Mouse (Mus musculus) urinary bladder, adult 18-20 months (tissue): ENCODE data around the gene Gm1123.
A peak's percentile ranks its signal among the peaks of the same experiment; 100 is the strongest.

Source experiments
- DNase-seq, 2 experiments: peaks; one replicate each; pipeline ENCODE4 v3.0.0; 2022; ENCODE audit warnings: low spot score in 2 of 2, mixed read lengths in 2 of 2

Gene Gm1123

DNA sequence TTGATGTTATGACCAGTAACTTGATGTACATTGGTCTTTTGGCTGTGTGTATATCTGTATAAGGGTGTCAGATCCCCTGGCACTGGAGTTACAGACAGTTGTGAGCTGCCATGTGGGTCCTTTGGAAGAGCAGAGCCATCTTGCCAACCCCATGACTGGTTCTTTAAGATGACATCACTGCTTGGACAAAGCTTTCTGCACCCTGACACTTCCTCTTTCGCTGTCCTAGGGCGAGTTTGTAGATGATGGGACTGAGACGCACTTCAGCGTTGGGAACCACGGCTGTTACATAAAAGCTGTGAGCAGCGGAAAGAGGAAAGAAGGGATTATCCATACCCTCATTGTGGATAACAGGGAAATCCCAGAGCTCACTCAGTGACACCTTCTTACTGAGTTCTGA is 34.2 kb downstream of the Gm1123 start:
- no peak for DNase-seq

DNA sequence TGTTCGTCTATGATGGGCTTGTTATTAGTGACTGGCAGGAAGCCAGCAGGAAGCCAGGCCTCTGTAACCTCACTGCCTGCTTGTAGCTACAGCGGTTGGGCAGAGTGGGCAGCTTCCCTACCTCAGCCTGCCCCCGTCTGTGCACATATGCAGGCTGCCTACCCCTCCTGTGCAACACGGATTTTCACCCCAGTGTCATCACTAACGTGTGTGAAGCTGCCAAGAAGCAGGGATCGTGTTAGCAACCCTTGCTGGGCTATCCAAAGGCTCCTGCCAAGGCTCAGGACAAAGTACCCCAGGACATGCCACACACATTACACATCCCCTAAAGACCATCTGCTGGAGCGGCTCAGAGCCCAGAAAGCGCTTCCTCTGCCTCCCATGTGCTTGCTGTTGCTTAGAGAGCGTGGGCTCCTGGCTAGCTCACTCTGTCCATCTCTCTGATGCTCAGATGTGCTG is 35.6 kb downstream of the Gm1123 start:
- no peak for DNase-seq

DNA sequence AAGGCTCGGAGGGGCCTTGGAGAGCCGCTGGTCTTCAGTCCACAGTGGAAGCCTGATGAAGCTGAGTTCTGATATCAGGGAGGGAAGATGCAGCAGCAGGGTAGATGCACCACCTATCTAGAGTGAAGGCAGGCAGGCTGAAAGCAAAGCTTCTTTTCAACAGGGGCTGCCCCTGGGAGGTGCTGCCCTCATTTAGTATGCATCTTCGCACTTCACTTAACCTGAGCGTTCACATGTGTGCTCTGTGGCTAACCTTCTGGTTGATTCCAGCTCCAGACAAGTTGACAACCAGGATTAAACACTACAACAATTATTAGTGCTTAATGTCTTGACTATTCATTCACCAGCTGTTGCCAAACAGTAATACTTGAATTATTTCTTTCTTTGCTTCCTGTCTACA is 41.4 kb downstream of the Gm1123 start:
- DNase-seq = no peak

DNA sequence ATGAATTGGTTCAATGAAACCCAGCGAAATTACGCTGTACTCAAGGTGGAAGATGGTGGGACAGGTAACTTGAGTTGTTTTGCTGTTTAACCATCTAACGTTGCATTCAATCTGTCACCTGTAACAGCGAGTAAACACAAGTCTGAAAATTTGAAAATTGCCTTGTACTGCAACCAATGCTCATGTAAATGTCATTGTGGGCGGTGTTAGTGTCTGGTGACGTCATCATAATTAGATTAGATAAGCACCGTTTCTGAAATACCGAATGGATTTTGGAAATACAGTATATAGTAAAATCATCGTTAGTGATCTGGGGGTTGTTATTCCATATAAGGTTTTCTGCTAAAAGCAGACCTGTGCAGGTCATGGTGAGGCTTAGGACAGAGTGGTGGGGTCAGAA is 48.4 kb downstream of the Gm1123 start:
- DNase-seq = no peak

DNA sequence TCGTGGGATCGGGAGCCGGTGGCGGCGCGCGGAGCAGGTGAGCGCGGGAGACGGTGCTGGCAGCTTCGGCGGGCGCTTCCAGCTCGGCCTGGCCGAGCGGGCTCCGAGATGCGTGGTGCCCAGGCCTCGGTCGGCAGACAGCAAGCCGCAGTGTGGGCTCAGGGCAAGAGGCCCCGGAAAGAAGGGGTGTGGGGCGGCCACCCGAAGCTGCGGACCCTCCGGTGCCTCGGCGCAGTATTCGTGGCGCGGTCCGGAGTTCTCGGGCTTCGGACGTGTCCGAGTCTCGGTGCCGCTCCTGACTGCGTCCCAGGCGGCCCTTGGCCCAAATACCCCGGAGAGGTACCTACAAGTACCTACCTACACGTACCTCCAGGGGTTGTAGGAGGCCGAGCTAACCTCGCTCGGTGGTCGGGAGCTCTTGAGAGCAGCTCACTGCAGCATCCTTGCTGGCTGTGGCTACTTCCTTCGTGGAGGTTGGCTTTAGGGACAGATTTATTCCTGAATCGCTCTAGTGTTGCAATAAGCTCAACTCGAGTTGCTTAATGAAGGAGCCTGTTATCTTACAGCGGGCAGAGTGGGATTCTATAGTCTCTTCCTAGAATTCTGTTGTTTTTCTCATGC is 48.9 kb downstream of the Gm1123 start:
- no peak for DNase-seq

DNA sequence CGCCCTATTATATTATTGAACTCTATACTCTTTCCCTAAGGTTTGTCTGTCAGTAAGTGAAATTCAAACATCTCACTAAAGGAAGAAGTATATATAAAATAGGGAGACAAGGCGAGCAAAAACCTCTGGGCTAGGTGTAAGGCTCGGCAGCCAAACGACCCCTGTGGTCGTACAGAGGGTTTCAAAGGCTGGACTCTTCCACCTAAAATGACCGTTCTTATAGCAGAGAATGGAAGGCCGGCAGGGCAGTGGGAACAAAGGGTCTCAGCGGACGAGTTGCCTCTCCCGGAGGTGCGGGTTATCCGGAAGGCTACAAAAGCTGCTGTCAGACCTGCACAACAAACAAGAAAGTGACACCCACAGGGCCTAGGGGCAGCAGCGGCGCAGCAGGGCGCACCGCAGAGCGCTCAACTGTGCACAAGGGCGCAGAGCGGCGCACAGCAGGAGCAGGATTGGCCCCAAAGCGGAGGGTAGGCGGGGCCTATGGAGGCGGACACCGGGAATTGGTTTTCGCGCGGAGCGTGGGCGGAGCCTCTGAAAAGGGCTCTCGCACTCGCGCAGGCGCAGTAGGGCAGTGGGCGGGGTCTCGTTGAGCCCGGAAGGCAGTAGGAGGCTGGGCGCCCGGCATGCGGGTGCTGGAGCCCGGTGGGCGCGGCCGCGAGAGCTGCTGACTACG is 49.6 kb downstream of the Gm1123 start, which contains the start of gene Faim:
TSS of gene Faim (plus strand) at position 574 of the 676 bp plus-strand sequence.
- peak; percentile 100 for DNase-seq

DNA sequence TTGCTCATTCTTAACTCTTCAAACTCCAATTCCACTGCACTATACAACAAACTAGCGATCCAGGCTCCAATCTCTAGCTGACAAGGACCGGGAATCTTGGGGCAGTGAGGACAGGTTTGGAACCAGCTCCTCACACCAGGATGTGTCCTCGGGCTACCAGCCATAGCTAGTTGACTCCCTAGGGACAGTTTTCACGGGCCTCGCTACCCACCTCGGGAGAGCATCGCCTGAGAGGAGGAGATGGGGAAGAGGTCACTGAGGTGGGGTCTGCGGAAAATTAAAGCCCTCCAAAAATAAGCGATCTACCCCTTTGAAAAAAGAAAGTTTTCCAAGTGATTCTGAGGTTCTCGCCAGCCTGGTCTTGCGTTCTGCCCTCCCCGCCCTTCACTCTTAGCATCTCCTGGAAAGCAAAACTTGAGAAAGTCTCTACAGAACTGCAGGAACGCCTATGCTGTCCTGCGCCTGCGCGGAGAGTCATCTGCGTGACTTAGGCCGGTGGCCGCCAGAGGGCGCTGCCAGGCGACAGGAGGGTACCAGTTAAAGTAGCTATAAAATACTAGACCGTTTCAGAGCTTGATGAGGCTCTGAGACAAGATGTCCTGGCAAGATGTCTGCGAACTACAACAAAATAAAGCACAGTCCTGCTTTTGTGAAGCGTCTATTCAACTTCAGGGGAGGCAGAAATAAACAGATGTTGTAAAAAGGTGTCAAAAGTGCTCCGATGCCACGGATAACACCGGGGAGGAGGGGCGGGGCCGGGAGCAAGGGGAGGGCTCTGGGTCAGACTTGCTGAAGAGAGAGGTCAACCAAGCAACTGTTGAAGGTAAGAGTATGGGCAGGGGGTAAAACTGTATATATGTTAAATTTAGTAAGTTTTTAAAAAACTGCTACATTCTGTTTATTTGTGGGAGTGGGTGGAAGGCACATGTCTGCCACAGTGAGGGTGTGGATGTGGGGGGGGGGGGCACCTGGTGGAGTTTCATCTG is 55.8 kb downstream of the Gm1123 start:
- peak; percentile 78 to 91 for DNase-seq

DNA sequence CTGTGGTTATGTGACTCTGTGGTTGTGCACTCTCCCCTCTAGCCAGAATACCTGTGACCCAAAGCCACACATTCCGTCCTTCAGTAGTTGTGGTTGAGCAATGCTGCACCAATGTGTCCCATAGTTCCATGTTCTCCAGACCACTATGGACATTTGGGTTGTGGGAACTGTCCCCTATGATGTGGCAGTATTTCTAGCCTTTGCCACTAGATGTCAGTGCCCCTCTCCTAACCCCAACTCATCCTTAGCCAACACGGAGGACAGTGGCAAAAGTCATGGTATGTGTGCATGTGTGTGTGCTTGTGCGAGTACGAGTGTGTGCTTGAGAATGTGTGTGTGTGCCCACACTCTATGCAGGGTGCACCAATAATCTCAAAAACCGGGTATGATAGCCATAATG is 59.0 kb downstream of the Gm1123 start:
- no peak for DNase-seq

DNA sequence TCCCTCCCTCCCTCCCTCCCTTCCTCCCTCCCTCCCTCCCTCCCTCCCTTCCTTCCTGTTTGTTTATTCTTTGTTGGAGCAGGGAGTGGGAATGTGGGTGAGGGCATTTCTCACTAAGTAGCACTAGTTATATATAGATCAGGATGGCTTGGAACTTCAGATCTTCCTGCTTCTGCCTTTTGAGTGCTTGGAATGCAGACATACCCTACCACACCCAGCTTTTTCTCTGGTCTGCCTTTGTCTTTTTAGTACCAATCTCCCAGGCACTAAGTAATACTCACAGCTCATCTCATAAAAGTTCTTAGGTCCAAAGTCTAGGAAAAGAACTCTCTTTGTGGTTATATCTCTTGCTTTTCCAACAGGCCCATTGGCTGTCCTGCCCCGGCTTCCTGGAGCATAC is 59.4 kb downstream of the Gm1123 start:
- no peak for DNase-seq

DNA sequence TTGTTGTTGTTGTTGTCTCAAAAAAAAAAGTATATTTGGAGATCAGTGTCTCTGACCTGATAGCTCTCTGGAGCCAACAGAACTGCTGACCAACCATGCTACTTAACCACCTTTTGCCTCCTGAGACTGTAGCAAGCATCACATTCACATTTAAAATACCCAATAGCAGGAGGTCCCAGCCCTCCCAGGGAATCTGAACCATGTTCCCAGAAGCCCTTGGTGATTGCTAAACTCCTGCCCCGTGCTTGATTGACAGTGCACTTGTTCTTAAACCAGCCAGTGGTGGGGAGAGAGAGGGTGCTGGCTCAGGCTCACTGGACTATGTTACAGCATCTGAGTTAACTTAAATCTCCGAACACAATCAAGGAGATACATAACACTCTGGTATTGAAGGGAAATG is 60.6 kb downstream of the Gm1123 start:
- DNase-seq = no peak

DNA sequence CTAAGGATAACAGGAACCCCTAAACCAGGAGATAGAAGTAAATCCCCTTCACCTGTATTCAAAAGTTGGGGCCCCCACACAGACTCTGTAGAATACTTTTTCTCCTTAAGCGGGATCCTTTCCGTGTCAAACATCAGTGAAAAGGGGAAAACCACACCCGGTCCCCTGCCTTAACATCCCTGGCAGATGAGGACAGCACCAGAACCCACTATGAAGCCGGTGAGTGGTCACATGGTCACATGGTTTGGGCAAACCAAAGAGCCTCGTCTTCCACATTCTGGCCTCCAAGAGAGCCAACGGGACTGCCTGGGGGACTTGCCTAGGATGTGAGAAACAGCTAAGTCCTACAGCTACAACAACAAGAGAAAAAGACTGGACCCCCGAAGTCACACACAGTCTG is 62.0 kb downstream of the Gm1123 start:
- DNase-seq = no peak

DNA sequence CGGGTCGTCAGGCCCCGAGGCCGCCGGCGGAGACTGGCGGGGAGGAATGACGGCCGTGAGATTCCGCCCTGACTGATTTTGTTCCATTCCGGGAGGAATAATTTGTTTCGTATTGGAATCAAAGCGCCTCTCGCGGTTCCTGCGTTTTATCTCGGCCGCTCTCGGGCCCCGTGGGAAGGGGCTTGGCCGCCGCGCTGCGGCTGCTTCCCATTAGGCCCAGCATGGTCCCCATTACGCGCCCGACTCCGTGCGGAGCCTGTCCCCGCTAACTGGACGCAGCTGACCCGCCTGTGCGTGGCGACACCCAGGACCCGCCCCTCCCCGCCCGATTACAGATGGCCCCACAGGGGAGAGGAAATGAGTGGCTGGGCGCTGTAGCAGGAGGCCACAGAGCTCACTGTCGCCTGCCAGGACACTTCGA is 62.4 kb downstream of the Gm1123 start:
- DNase-seq = no peak

DNA sequence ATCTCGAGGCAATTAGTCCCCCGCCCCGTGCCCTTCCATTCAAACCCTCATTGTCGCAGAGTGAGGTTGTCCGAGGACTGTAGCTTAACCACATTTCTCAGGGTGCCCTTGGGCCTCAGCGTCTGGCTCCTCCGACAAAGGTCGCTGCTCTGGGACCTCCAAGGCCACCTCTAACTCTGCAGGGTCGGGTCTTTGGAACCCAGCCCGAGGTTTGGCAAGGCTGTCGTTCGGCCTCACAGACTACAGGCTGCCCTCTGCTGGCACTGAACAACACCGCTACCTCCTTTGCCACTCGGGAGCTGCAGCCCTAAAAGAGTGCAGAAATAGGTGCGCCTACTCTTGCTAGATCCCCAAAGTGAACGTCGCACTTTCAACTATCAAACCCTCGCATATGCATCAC is 70.4 kb downstream of the Gm1123 start:
- no peak for DNase-seq

DNA sequence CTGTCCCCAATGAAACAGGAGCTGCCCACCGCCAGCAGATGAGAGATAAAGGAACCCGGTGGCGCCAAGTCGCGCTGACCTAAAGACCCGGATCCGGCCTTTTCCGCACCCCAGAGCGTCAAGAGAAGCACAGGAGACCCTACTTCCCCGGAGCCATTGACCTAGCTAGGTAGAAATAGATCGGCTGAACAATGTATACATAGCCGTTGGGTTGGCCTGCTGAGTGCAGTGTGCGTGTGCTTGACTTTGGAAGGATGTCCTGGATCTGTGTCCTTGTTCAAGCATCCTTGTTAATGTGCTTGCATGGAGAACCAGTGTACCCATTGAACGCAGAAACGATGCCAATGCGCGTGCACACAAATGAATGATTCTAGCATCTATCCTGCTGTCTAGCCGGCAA is 71.9 kb downstream of the Gm1123 start:
- no peak for DNase-seq

DNA sequence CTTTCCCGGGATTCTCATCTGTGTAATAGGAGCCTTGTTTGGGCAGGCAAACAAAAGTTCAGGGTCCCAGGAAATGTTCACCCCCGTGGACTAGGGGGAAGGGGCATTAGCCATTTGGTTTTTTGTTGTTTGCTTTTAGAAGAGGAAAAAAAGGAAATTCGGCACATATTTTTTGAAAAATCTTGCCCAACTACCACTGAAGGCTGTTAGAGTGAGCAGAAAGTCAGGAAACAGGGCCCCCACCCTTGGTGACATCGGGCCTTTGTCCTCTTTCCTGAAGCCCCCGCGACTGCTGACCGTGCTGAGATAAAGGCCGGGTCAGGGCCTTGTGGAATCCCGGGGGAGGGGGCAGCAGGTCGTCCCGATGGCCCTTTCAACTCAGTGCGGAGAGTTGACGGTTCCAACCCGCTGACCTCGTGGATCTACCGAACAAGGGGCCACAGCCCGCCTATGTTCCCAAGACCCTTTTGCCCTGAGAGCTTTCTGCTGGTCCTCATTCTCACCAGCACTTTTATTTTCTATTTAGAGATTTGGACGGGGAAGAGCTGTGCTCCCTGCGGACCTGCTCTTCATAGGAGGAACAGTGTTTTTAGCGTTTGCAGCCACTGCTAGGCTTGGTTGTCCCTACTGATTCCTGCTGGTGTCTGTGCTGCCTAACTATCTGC is 72.9 kb downstream of the Gm1123 start:
- DNase-seq = no peak

DNA sequence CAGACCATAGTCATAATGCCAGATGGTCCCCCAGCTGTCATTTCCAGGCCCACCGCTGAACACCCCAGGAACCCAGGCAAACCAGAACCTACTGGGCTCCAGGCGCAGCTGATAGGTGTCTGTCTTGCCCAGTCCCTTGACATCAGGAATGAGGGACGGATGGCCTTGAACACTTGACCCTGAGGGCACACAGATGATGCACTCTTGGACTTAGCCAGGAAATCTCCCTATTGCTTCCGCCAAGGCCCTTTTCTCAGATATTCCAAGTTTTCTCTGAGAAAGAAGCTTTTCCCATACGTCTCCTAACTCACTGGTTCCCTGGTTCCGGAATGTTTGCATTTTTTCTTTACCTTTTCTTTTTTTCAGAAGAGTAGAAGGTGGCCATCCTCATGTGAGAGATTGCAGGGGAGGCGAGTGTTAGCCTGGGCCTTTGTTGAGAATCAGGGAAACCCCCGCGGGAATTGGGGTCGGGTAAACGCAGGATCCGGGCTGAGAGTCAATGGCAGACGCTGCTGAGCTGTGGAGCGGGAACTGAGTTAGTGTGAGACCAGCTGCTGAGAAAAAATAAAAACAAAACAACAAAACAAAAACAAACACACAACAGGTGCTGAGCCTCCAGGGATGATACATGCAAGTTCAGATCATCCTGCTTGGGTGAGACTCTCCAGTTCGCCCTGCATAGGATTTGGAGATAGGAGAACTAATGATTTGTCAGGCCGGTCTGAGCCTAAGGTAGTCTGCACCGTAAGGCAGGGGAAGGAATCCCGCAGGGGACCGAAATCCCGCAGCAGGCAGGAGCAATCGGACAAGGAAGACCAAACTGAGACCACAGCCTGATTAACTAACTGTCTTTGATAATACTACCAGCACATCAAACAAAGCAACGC is 73.7 kb downstream of the Gm1123 start:
- no peak for DNase-seq

DNA sequence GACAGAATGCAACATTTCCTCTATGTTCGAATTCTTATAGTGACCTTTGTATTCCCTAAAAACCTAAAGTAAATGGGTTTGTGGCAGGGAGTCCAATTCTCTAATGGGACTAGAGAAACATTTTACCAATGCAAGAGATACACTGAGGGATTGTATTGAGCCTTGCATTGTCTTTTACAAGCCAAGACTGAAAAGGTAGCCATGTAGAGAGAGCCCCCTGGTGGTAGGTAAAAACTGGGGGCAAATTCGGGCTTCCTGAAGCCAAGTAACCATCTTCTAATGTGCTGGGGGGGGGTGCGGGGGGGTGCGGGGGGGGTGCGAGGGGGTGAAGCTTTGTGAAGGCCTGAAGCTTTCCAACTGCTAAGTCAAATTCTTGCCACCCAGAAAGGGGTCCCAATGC is 75.2 kb downstream of the Gm1123 start:
- no peak for DNase-seq

DNA sequence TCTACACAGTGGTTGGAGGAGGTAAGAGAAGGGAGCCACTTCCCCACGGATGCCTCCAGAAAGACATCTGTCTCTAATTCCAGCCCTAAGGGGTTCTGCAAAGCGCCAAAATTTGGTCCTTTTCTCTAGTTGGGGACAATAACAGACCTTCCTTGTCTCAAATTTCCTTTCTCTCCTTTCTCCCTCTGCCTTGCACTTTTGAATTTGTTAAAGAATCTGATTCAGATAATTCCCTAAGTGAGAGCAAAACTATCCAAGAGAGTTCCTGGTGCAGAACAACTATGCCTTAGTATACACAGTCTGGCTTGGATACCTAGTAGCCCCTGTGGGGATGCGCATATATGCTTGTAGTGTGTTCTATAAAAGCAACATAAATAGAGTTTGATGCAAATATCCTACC is 75.7 kb downstream of the Gm1123 start:
- DNase-seq = no peak

DNA sequence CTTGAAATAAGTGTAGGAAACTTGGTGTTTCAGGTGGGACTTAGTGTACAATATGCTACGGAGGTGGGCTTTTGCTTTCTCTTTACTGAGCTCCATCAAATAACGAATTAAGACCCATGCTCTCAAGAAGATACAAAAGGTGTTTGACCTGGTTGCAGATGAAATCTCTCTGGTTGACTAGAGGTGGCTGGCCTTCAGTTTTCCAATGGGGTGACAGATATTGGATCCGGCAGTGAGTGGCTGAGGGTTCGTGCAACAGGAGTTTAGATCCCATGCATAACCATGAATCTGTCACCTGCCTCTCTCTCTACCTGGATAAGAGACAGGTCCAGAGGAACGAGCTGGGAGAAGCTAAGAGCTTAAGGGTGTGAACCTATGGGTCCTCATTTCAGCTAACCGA is 76.9 kb downstream of the Gm1123 start:
- DNase-seq = no peak

DNA sequence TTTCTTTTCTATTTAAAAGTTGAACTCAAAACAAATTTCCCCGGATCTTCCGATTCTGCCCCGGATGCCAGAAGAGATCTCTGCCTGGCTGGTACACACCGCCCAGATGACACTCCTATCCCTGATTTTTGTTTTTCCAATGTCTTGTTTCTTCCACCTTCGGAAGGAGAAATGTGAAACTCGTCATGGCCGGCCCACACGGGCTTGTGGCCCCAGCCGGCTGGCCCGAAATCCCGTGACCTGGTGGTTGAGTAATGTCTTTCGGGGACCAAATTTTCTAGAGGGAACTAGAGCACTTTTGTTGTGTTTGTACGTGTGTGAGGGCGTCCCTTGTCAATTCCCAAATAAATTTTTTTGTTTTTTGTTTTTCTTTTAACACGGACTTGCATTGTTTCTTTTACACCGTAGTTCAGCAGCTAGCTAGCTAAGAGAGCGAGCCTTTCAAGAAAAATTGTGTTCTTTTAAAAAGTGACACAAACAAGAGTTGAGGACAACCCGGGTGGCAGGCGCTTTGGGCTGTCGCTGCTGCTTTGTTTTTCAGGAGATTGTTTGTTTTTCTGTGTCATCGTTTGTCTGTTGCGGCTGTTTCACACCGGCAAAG is 77.7 kb downstream of the Gm1123 start:
- no peak for DNase-seq
